Mouse (Mus musculus) thymus, postnatal 36 days (tissue): ENCODE data around the gene Terb1.

Source experiments
- DNase-seq, 2 experiments: peaks; one replicate each; pipeline ENCODE4 v3.0.0; 2022; ENCODE audit warnings: mixed read lengths in 2 of 2

The Terb1 gene

GRCm38 (mm10) chr8:104509061-104510006, at the start of gene Terb1:
Terb1 (minus strand) TSS chr8:104509910.
- peak; percentile 30 to 46 for DNase-seq

- DNase-seq = no peak
Measured at GRCm38 (mm10) chr8:104557226-104557625, 47.5 kb upstream of the Terb1 start.

- no peak for DNase-seq
Measured at GRCm38 (mm10) chr8:104555191-104555590, 45.5 kb upstream of the Terb1 start.

GRCm38 (mm10) chr8:104543440-104544045, 33.8 kb upstream of the Terb1 start:
- no peak for DNase-seq

- no peak for DNase-seq
Measured at GRCm38 (mm10) chr8:104542160-104542559, 32.5 kb upstream of the Terb1 start.

- DNase-seq = no peak
Measured at GRCm38 (mm10) chr8:104541515-104541880, 31.8 kb upstream of the Terb1 start.

GRCm38 (mm10) chr8:104540710-104541514, 31.2 kb upstream of the Terb1 start:
- no peak for DNase-seq

- DNase-seq = no peak
Measured at GRCm38 (mm10) chr8:104540238-104540637, 30.5 kb upstream of the Terb1 start.

GRCm38 (mm10) chr8:104539566-104539965, 29.9 kb upstream of the Terb1 start:
- no peak for DNase-seq

GRCm38 (mm10) chr8:104538896-104539295, 29.2 kb upstream of the Terb1 start:
- no peak for DNase-seq

GRCm38 (mm10) chr8:104536028-104536427, 26.3 kb upstream of the Terb1 start:
- DNase-seq = no peak

- DNase-seq = no peak
Measured at GRCm38 (mm10) chr8:104535378-104535777, 25.7 kb upstream of the Terb1 start.

- DNase-seq = peak in 1 of 2 experiments; percentile 36
Measured at GRCm38 (mm10) chr8:104534779-104535141, 25.1 kb upstream of the Terb1 start.

GRCm38 (mm10) chr8:104533971-104534778, 24.5 kb upstream of the Terb1 start, which contains the start of the genes Nae1 and Car7:
Nae1 (minus strand) TSS chr8:104534637.
Car7 (plus strand) TSS chr8:104534689.
- peak; percentile 92 to 95 for DNase-seq

GRCm38 (mm10) chr8:104533551-104533950, 23.8 kb upstream of the Terb1 start:
- DNase-seq = no peak

GRCm38 (mm10) chr8:104529671-104530070, 20.0 kb upstream of the Terb1 start:
- no peak for DNase-seq

- DNase-seq = no peak
Measured at GRCm38 (mm10) chr8:104517872-104518271, 8.2 kb upstream of the Terb1 start.

- no peak for DNase-seq
Measured at GRCm38 (mm10) chr8:104510134-104510533, 424 bp upstream of the Terb1 start.

- DNase-seq = no peak
Measured at GRCm38 (mm10) chr8:104479091-104479490, 30.6 kb downstream of the Terb1 start.

- DNase-seq = no peak
Measured at GRCm38 (mm10) chr8:104472465-104472864, 37.2 kb downstream of the Terb1 start.

- no peak for DNase-seq
Measured at GRCm38 (mm10) chr8:104467463-104467862, 42.2 kb downstream of the Terb1 start.

- no peak for DNase-seq
Measured at GRCm38 (mm10) chr8:104452177-104452576, 57.5 kb downstream of the Terb1 start.
